Mouse (Mus musculus) layer of hippocampus, adult 2 months (tissue): ENCODE data around the gene Kars. TPM values are rescaled to one million over a fixed set of nuclear protein-coding genes. Genes with fewer than 3 reads are reported as not detected.
A peak's percentile ranks its signal among the peaks of the same experiment; 100 is the strongest.

ENCODE experiments used
- DNase-seq, 2 experiments: peaks; one replicate each; pipeline ENCODE4 v3.0.0; 2022; ENCODE audit warnings: low spot score in 2 of 2
- H3K27ac ChIP-seq: fragments of 200-600 bp; 2 replicates; pipeline ENCODE4 v1.8.1; 2022
- H3K4me3 ChIP-seq: fragments of 200-600 bp; 2 replicates; pipeline ENCODE4 v1.8.1; 2022; ENCODE audit warnings: mild to moderate bottlenecking
- CTCF ChIP-seq: fragments of 200-600 bp; conservative IDR thresholded peaks from 2 replicates; pipeline ENCODE4 v1.8.1; 2022; ENCODE audit warnings: antibody characterized with exemption, mild to moderate bottlenecking, moderate library complexity
- long read RNA-seq, 2 experiments: library from polyadenylated mRNA; stranded (forward); transcript quantifications; one replicate each; pipeline ENCODE4 v2.0.0; 2021; ENCODE audit warnings: borderline mapping rate in 2 of 2
- total RNA-seq, 2 experiments: library from RNA; stranded (reverse); gene quantifications; 2 replicates each; pipeline ENCODE4 v1.2.3; 2021

Kars gene
- total RNA-seq = 10 to 100 TPM; 76.7 to 78.4 TPM
- long read RNA-seq, experiment 1, transcript Kars-202 (15 exons, 2,131 nt) = minor isoform, 7 of 53 reads
- long read RNA-seq, experiment 1, transcript Kars-201 (14 exons, 2,008 nt) = major isoform, 24 of 53 reads
- long read RNA-seq, experiment 1, partial matches to known transcripts = 19 of 53 reads
- long read RNA-seq, experiment 1, other reads (novel, unspliced or antisense) = 0 of 53 reads
- long read RNA-seq, experiment 2, transcript Kars-202 (15 exons, 2,131 nt) = minor isoform, 19 of 78 reads
- long read RNA-seq, experiment 2, transcript Kars-201 (14 exons, 2,008 nt) = major isoform, 37 of 78 reads
- long read RNA-seq, experiment 2, partial matches to known transcripts = 17 of 78 reads
- long read RNA-seq, experiment 2, other reads (novel, unspliced or antisense) = 3 of 78 reads

GRCm38 (mm10) chr8:112010997-112011815 is at the start of gene Kars, which contains the start of gene Terf2ip:
Kars (minus strand) TSS chr8:112011323.
Terf2ip (plus strand) TSS chr8:112011398.
- peak; percentile 91 to 92 for DNase-seq
- Histone ChIP-seq H3K4me3 (peak within 1 kb of the TSS; percentile 85), H3K27ac (peak within 1 kb of the TSS; percentile 93)
- TF ChIP-seq CTCF = peak; percentile 18; the same call in 1 of the 2 replicates

DNA sequence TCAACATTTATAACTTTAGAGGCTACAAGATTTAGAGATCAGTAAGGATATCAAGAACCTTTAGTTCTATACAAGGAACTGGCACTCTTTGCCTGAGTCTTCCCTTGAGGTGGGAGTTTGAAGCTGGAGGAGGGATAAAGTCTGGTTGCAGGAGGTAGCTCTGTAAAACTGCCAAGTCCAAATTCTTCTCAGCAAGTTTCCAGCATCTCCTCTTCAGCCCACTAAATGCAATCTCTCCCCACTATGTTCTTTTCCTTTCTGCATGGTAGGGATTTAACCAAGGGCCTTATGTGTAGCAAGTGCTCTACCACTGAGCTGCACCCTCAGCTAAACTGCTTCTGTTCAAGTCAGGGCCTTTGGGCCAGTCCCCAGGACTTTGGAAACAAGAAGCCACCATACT is 43.3 kb upstream of the Kars start:
- H3K27ac ChIP-seq = no peak overlapping the region
- DNase-seq = no peak
- TF ChIP-seq CTCF = no peak
- H3K4me3 ChIP-seq = no peak overlapping the region

GRCm38 (mm10) chr8:112051537-112051936 is 40.4 kb upstream of the Kars start:
- TF ChIP-seq CTCF = no peak
- no peak for DNase-seq
- H3K27ac ChIP-seq = no peak overlapping the region
- no peak overlapping the region for H3K4me3 ChIP-seq

DNA sequence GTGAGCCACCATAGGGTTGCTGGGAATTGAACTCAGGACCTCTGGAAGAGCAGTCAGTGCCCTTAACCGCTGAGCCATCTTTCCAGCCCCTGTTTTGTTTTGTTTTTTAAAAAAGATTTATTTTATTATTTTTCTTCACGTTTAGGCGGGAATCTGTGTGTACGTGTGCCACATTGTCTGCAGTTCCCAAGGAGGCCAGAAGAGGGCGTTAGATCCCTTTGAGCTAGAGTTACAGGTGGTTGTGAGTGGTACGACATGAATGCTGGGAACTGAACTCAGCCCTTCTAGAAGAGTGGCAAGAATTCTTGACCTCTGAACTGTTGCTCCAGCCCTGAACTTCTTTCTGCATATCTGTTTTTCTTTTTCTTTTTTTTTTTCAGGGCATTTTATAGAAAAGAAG is 38.9 kb upstream of the Kars start:
- no peak for DNase-seq
- H3K4me3 ChIP-seq = no peak overlapping the region
- TF ChIP-seq CTCF = peak; percentile 48
- no peak overlapping the region for H3K27ac ChIP-seq

DNA sequence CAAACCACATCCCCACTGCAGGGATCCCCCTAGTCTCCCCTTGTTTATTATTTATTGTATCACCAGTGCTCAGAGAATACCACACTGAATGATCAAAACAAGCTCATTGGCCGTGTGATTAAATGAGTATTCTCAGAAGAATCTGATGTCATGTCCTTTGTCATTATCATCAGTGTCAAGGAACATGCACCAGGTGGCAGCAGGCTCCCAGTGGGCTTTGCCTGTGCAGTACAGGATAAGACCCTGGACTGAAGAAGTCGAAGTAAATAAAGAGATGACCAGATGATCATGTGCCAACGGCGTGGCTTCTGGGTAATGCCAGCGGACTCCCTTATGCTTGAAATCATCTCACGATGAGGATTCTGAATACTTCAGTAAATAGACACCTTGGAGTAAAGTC is 37.2 kb upstream of the Kars start:
- TF ChIP-seq CTCF = 0 out of 2 replicates have a peak, but pooled peaks have one; percentile 12
- Histone ChIP-seq H3K27ac (no peak overlapping the region), H3K4me3 (no peak overlapping the region)
- DNase-seq = no peak

DNA sequence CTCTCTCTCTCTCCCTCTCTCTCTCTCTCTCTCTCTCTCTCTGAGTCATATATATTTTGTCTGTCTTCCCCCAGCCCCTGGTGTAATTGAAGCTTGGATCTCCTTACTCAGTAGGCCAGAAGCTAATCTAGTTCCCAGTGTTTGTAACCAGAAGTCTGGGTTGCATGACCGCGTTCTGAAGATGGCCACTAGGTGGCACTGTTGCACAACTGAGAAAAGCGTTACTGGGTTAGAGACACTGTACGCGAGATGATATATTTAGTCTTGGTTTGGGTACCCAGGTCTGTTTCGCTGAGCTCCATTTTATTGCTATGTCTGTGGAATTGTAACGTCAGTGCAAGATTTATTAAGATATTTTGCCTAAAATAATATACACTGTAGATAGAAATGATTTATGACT is 34.8 kb upstream of the Kars start:
- H3K4me3 ChIP-seq = no peak overlapping the region
- TF ChIP-seq CTCF = peak; percentile 95

GRCm38 (mm10) chr8:112045182-112045581 is 34.1 kb upstream of the Kars start:
- no peak overlapping the region for H3K4me3 ChIP-seq
- no peak for DNase-seq
- no peak overlapping the region for H3K27ac ChIP-seq
- TF ChIP-seq CTCF = peak; percentile 51

More for the DNA sequence above, 34.8 kb upstream of the Kars start:
- peak; percentile 84 to 88 for DNase-seq
- no peak overlapping the region for H3K27ac ChIP-seq

- no peak for TF ChIP-seq CTCF
- no peak overlapping the region for H3K27ac ChIP-seq
- no peak for DNase-seq
- H3K4me3 ChIP-seq = no peak overlapping the region
These were observed 26.4 kb upstream of the Kars start for GRCm38 (mm10) chr8:112037521-112037920.

GRCm38 (mm10) chr8:112034603-112035002 is 23.5 kb upstream of the Kars start:
- DNase-seq = peak in 1 of 2 experiments; percentile 22
- Histone ChIP-seq H3K4me3 (no peak overlapping the region), H3K27ac (no peak overlapping the region)
- peak; percentile 87 for TF ChIP-seq CTCF

DNA sequence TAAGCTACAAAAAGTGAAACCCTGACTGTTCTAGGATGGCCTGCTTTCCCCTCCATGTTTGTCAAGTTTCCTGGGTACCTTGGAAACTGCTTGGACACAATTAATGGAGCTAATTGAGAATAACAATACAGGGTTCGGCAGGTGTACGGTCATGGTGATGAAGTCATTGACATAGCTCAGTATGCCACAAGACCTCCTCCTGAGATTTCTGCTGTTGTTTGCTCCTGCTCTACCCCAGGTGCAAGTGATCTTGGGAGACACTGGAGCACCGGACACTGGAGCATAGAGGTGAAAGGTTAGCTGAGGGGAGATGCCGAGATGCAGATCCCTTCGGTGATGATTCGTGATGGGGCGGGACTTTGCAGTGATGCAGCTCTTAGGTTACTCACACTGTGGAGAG is 21.9 kb upstream of the Kars start:
- TF ChIP-seq CTCF = no peak
- no peak for DNase-seq

DNA sequence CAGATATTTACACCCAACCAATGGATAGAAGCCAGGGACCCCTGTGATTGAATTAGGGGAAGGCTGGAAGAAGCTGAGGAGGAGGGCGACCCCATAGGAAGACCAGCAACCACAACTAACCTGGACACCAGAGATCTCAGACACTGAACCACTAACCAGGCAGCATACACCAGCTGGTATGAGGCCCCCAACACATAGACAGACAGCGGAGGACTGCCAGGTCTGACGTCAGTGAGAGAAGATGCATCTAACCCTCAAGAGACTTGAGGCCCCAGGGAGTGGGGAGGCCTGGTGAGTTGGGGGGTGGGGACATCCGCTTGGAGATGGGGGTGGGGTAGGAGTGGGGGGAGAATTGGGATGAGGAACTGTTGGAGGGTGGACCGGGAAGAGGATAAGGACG is 19.5 kb upstream of the Kars start:
- TF ChIP-seq CTCF = no peak
- Histone ChIP-seq H3K4me3 (no peak overlapping the region), H3K27ac (no peak overlapping the region)
- no peak for DNase-seq

More for the DNA sequence above, 21.9 kb upstream of the Kars start:
- H3K4me3 ChIP-seq = no peak overlapping the region
- no peak overlapping the region for H3K27ac ChIP-seq

DNA sequence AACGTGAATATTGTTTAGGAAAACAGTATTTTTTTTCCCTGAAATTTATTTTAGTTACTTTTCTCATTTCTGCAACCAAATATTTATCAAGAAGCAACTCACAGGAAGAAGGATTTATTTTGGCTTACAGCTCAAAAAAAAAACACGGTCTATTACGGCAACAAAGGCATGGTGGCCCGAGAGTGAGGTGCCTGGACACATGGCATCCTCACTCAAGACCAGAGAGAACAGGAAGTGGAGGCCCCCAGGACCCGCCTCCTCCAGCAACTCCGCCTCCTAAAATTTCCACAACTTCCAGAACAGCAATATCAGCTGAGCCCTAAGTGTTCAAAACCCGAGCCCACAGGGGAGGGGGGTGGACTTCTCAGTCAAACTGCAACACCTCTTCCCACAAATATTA is 18.3 kb upstream of the Kars start:
- H3K27ac ChIP-seq = no peak overlapping the region

DNA sequence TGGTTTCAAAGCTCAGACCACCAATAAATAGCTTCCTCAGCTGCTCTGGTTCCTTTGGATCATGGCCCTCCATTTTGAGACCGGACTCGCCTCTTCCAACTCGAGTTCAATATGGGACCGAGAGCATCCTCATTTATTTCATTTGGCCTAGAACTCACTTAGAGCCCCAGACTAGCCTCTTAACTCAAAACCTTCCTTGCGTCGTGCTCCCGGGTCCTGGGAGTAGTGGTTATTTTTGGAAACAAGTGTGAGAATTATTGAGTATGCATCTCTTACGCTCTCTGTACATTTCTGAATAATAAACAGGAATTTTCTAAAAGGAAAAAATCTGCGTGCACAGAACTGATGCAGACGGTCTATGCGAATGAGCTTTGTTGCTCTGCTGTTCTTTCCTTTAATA is 3.8 kb upstream of the Kars start, which contains the start of gene Gm6793:
Gene Gm6793 (minus strand): TSS at position 101 of the 400 bp plus-strand sequence.
- Histone ChIP-seq H3K4me3 (no peak within 1 kb of the TSS), H3K27ac (no peak within 1 kb of the TSS)
- DNase-seq = no peak
- TF ChIP-seq CTCF = no peak

More for the DNA sequence above, 18.3 kb upstream of the Kars start:
- DNase-seq = no peak
- TF ChIP-seq CTCF = no peak
- H3K4me3 ChIP-seq = no peak overlapping the region
